Mouse (Mus musculus) embryonic facial prominence, embryonic 15.5 days (tissue): ENCODE measurements around the gene Narf. TPM values are rescaled to one million over a fixed set of nuclear protein-coding genes. Genes with fewer than 3 reads are reported as not detected.

Source experiments
- ATAC-seq: fragments of 200-750 bp; cut with Nextera tagmentation; 2 replicates; pipeline ENCODE4 v1.8.0; 2017; ENCODE audit warnings: low read depth, moderate TSS enrichment; ENCODE audit not compliant: insufficient number of reproducible peaks, low FRiP score, low TSS enrichment
- H3K27ac ChIP-seq: fragments of 300-500 bp; sonication (generic); replicated peaks from 2 replicates; pipeline ENCODE4 v1.5.1; 2015; ENCODE audit warnings: mild to moderate bottlenecking, inconsistent platforms
- H3K27me3 ChIP-seq: fragments of 300-500 bp; sonication (generic); 2 replicates; pipeline ENCODE4 v1.6.1; 2015; ENCODE audit warnings: inconsistent platforms
- H3K36me3 ChIP-seq: fragments of 300-500 bp; sonication (generic); 2 replicates; pipeline ENCODE4 v1.6.1; 2015; ENCODE audit warnings: mild to moderate bottlenecking, inconsistent platforms
- H3K4me1 ChIP-seq: fragments of 300-500 bp; sonication (generic); 2 replicates; pipeline ENCODE4 v1.6.1; 2015; ENCODE audit warnings: inconsistent platforms
- H3K4me2 ChIP-seq: fragments of 300-500 bp; sonication (generic); replicated peaks from 2 replicates; pipeline ENCODE4 v1.6.1; 2015; ENCODE audit warnings: mild to moderate bottlenecking, inconsistent platforms
- H3K4me3 ChIP-seq: fragments of 300-500 bp; sonication (generic); replicated peaks from 2 replicates; pipeline ENCODE4 v1.5.1; 2015; ENCODE audit warnings: mild to moderate bottlenecking, inconsistent platforms
- H3K9ac ChIP-seq: fragments of 300-500 bp; sonication (generic); 2 replicates; pipeline ENCODE4 v1.6.1; 2015; ENCODE audit warnings: inconsistent platforms
- H3K9me3 ChIP-seq: fragments of 300-500 bp; sonication (generic); replicated peaks from 2 replicates; pipeline ENCODE4 v1.6.1; 2016; ENCODE audit warnings: inconsistent platforms
- WGBS: fragments of 180-500 bp; shearing (Covaris S2); methylation state at CpG from one replicate; pipeline ENCODE4 v1.1.7; 2015; 5-methylcytosine and 5-hydroxymethylcytosine counted together
- polyA plus RNA-seq: library from polyadenylated mRNA; unstranded; fragments of >200 nt; fragmentation: Nextera tagmentation; extraction: Ambion mirVana; gene quantifications from 2 replicates; pipeline ENCODE4 v1.2.1, GENCODE M21; 2015

Gene Narf
- polyA plus RNA-seq, result 53.8 and 56.2 TPM in 2 replicates

- under 1% methylated on average over 50 of the region's 50 CpGs for WGBS
- Histone ChIP-seq H3K27me3 (no peaks in the 10 kb centered on the region), H3K4me2 (peak within 1 kb of the TSS; percentile 51), H3K4me3 (peak within 1 kb of the TSS; percentile 61), H3K36me3 (peaks cover 21% of the 10 kb centered on the region; the same call in 1 of the 2 replicates), H3K4me1 (peaks cover 18% of the 10 kb centered on the region), H3K27ac (peak within 1 kb of the TSS; percentile 100), H3K9me3 (no peaks in the 10 kb centered on the region), H3K9ac (peak within 1 kb of the TSS; percentile 85)
- ATAC-seq, result peak; percentile 100
Measured at GRCm38 (mm10) chr11:121236564-121237344, at the start of gene Narf. Gene Narf (plus strand): TSS chr11:121237253.

- 72% methylated on average over 3 of the region's 3 CpGs for WGBS
- Histone ChIP-seq H3K4me1 (no peaks in the 10 kb centered on the region), H3K36me3 (no peaks in the 10 kb centered on the region), H3K4me2 (no peak overlapping the region), H3K27me3 (no peaks in the 10 kb centered on the region), H3K4me3 (no peak overlapping the region), H3K9me3 (no peaks in the 10 kb centered on the region), H3K27ac (no peak overlapping the region), H3K9ac (no peak overlapping the region)
- no peak for ATAC-seq
Measured at GRCm38 (mm10) chr11:121189681-121190080, 47.4 kb upstream of the Narf start.

GRCm38 (mm10) chr11:121192742-121193141 is 44.3 kb upstream of the Narf start:
- no peak for ATAC-seq

GRCm38 (mm10) chr11:121193415-121193814 is 43.6 kb upstream of the Narf start:
- no peaks in the 10 kb centered on the region for H3K27me3 ChIP-seq
- H3K9ac ChIP-seq, result no peak overlapping the region
- no peaks in the 10 kb centered on the region for H3K9me3 ChIP-seq
- H3K36me3 ChIP-seq, result no peaks in the 10 kb centered on the region
- no peak overlapping the region for H3K4me3 ChIP-seq
- 77% methylated on average over 3 of the region's 3 CpGs for WGBS
- H3K27ac ChIP-seq, result no peak overlapping the region
- no peak overlapping the region for H3K4me2 ChIP-seq
- no peaks in the 10 kb centered on the region; the same call in 1 of the 2 replicates for H3K4me1 ChIP-seq
- ATAC-seq, result no peak

More at GRCm38 (mm10) chr11:121192742-121193141, 44.3 kb upstream of the Narf start:
- Histone ChIP-seq H3K9me3 (no peaks in the 10 kb centered on the region), H3K27me3 (no peaks in the 10 kb centered on the region), H3K36me3 (no peaks in the 10 kb centered on the region), H3K4me3 (no peak overlapping the region), H3K4me1 (no peaks in the 10 kb centered on the region), H3K27ac (no peak overlapping the region), H3K4me2 (no peak overlapping the region), H3K9ac (no peak overlapping the region)
- 73% methylated on average over 2 of the region's 2 CpGs for WGBS

- no peak overlapping the region for H3K4me2 ChIP-seq
- no peaks in the 10 kb centered on the region for H3K36me3 ChIP-seq
- no peak overlapping the region for H3K27ac ChIP-seq
- no peaks in the 10 kb centered on the region for H3K9me3 ChIP-seq
- H3K4me1 ChIP-seq, result peaks cover 3% of the 10 kb centered on the region
- 41% methylated on average over 2 of the region's 2 CpGs for WGBS
- H3K9ac ChIP-seq, result no peak overlapping the region
- peak; percentile 44; the same call in 1 of the 2 replicates for ATAC-seq
- no peak overlapping the region for H3K4me3 ChIP-seq
- H3K27me3 ChIP-seq, result no peaks in the 10 kb centered on the region
Measured at GRCm38 (mm10) chr11:121198622-121199021, 38.4 kb upstream of the Narf start.

GRCm38 (mm10) chr11:121199851-121200250 is 37.2 kb upstream of the Narf start:
- 64% methylated on average over 4 of the region's 4 CpGs for WGBS
- no peak overlapping the region for H3K27ac ChIP-seq
- H3K4me2 ChIP-seq, result no peak overlapping the region
- no peaks in the 10 kb centered on the region for H3K36me3 ChIP-seq
- H3K9me3 ChIP-seq, result no peaks in the 10 kb centered on the region
- H3K9ac ChIP-seq, result no peak overlapping the region
- H3K27me3 ChIP-seq, result no peaks in the 10 kb centered on the region
- ATAC-seq, result no peak
- peaks cover 8% of the 10 kb centered on the region for H3K4me1 ChIP-seq
- H3K4me3 ChIP-seq, result no peak overlapping the region

- no peaks in the 10 kb centered on the region for H3K27me3 ChIP-seq
- no peak overlapping the region for H3K4me2 ChIP-seq
- no peaks in the 10 kb centered on the region for H3K9me3 ChIP-seq
- H3K9ac ChIP-seq, result no peak overlapping the region
- H3K4me3 ChIP-seq, result no peak overlapping the region
- H3K4me1 ChIP-seq, result peaks cover 12% of the 10 kb centered on the region
- no peak for ATAC-seq
- H3K27ac ChIP-seq, result no peak overlapping the region
- H3K36me3 ChIP-seq, result no peaks in the 10 kb centered on the region
- WGBS, result 92% methylated on average over 6 of the region's 6 CpGs
Measured at GRCm38 (mm10) chr11:121200781-121201180, 36.3 kb upstream of the Narf start.

GRCm38 (mm10) chr11:121201436-121202198 is 35.4 kb upstream of the Narf start:
- Histone ChIP-seq H3K4me2 (no peak overlapping the region), H3K36me3 (no peaks in the 10 kb centered on the region), H3K9ac (no peak overlapping the region), H3K27ac (no peak overlapping the region), H3K4me1 (peaks cover 12% of the 10 kb centered on the region), H3K4me3 (no peak overlapping the region), H3K27me3 (no peaks in the 10 kb centered on the region), H3K9me3 (no peaks in the 10 kb centered on the region)
- ATAC-seq, result no peak
- 39% methylated on average over 11 of the region's 11 CpGs for WGBS

- no peaks in the 10 kb centered on the region for H3K9me3 ChIP-seq
- no peaks in the 10 kb centered on the region for H3K27me3 ChIP-seq
- H3K27ac ChIP-seq, result peak overlapping the region; percentile 48
- 0 out of 2 replicates have a peak overlapping the region, but pooled peaks have one; percentile 54 for H3K9ac ChIP-seq
- H3K36me3 ChIP-seq, result peaks cover 4% of the 10 kb centered on the region; the same call in 1 of the 2 replicates
- H3K4me1 ChIP-seq, result peaks cover 12% of the 10 kb centered on the region
- peak overlapping the region; percentile 71 for H3K4me3 ChIP-seq
- 0% methylated on average over 5 of the region's 5 CpGs for WGBS
- peak overlapping the region; percentile 80 for H3K4me2 ChIP-seq
- ATAC-seq, result no peak
Measured at GRCm38 (mm10) chr11:121203859-121204160, 33.2 kb upstream of the Narf start.

- Histone ChIP-seq H3K9ac (peak within 1 kb of the TSS; percentile 54), H3K36me3 (peaks cover 6% of the 10 kb centered on the region; the same call in 1 of the 2 replicates), H3K4me2 (peak within 1 kb of the TSS; percentile 80), H3K27ac (peak within 1 kb of the TSS; percentile 78), H3K4me3 (peak within 1 kb of the TSS; percentile 71), H3K4me1 (peaks cover 12% of the 10 kb centered on the region), H3K27me3 (no peaks in the 10 kb centered on the region), H3K9me3 (no peaks in the 10 kb centered on the region)
- ATAC-seq, result peak; percentile 99
- WGBS, result under 1% methylated on average over 70 of the region's 70 CpGs
Measured at GRCm38 (mm10) chr11:121204161-121205006, 32.7 kb upstream of the Narf start, which contains the start of the genes Hexdc and Ogfod3. Gene Hexdc (plus strand): TSS chr11:121204433. Gene Ogfod3 (minus strand): TSS chr11:121204711.
